Mouse (Mus musculus) lung, adult 18-20 months (tissue): ENCODE results near the gene Pon3.
A peak's percentile ranks its signal among the peaks of the same experiment; 100 is the strongest.
"Not testable (repeated sequence)": the region's sequence is repeated elsewhere in the genome, so short reads cannot be mapped to it uniquely, and the experiment has no call there.

Experiments used
- DNase-seq, 2 experiments: peaks; one replicate each; pipeline ENCODE4 v3.0.0; 2022; ENCODE audit warnings: mixed read lengths in 2 of 2

Gene Pon3

DNA sequence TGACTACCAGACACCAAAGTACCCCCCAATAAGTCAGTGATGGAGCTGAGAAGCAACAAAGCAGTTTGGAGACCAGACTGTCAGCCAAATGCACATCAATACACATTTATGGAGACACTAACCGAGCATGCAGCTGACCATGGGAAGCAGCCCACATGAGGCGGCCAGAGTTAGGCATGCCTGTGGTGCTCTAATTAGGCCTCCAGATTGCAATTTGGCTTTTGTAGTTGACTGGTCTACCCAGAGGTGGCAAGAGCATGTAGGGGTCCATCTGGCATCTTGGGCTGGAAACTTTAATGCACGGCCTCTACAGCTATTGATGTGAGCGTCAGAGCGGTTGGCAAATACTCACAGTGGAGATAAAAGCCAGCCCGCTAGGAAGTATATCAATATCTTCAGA, 10.2 kb downstream of the Pon3 start:
- no peak for DNase-seq

DNA sequence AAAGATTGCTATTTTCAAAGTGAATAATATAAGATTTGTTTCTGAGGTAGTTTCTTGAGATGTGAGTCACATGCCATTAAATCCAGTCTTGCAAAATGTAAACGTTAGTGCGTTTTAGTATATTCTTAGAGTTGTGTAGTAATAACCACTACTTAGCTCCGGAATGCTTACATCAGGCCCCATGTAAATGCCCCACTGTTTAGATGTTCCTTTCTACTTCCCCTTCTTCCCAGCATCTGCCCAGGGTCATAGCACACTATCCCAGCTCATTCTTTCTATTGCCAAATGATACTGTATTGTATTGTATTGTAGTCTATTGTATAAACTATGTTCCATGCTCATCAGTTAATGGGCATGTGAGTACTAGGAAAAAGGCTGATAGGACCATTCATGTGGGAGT, 17.3 kb downstream of the Pon3 start:
- DNase-seq, result no peak

DNA sequence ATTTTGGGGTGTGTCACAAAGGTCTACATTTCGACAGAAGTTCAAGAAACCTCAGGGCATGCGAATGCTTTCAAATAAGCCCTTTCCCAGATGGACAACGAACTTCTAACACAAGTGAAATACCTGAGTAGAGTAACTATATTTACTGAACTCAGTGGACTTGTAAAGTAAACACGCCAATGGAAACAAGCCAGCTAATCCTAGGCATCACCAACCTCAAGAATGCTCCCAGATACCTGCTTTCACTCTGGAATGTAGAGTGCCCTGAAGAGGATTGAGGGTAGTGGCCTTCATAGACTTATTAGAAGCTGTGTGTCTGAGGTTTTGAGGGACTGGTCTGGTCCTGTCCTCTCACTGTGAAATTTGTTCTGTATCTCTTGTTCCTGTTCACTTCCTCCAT, 18.6 kb downstream of the Pon3 start:
- peak; percentile 35 to 72 for DNase-seq

DNA sequence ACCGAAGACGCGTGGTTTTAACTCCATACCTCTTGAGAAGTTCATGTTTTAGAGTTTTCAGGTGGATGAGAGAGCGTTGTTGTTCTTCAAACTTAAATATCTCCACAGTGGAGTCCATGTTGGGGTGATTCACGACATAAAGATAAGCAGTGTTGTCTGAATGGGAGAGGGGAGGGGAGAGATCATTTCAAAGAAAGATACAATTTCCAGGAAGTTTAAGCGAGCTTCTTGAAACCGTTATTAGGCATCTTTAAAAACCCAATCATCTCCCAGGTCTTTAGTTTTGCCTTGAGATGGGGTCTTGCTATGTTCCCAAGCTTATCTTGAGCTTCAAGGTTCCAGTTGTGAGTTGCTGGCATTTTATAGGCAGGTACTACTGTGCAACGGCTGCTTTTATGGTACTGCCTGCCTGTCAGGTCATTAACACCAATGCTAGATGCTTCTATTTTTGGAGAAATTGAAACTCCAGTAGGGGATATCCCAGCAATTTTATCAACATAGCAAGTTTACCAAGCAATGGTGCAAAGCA, 19.2 kb downstream of the Pon3 start:
- DNase-seq, result no peak

DNA sequence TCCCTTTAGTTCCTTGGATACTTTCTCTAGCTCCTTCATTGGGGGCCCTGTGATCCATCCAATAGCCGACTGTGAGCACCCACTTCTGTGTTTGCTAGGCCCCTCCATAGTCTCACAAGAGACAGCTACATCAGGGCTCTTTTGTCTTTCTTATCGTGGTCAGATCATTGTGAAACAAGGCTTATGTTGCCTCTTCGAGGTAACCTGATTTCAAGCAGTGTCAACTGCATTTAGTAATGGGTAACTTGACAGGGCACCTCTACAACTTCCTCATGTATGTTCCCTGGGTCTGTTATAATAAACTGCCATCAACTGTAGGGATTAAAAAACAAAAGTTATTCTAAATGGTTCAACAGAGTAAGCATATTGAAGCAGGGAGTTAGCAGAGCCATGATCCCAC, 21.5 kb downstream of the Pon3 start:
- no peak for DNase-seq

DNA sequence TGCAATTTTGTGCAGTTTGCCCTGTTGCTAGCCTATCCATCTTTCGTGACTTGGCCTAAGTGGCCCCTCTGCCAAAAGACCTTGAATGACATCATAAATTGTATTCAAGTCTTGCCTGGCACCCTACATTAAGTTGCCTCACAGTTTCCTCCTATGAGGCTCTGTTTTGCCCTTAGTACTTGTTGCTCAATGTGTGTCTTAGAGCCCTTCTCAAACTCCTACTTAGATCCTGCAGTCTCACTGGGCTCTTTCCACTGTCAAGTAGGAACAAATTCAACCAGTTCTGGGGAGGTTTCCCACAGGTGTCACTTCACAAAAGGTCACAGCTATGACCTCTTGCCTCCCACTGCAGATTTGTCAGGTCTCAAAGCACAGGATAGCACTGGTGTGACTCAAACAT, 22.3 kb downstream of the Pon3 start:
- peak; percentile 34 to 67 for DNase-seq

DNA sequence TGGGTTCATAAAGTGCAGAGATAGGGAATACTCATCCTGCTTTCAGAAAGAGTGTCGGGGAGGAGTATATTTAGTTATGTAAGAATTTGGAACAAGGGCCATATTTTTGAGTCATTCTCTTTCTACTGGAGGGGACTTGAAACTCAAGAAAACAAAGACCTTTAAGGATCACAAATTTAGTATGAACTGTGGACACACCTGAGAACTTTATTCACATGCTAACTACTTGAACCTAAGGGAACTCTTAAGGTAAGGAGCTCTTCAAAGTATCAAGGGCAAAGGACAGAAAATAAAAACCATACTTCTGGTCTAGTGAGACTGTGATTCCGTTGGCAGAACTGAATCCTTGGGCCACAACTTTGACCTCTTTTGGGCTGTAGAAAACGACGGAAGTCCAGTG, 24.1 kb downstream of the Pon3 start:
- DNase-seq, result no peak

DNA sequence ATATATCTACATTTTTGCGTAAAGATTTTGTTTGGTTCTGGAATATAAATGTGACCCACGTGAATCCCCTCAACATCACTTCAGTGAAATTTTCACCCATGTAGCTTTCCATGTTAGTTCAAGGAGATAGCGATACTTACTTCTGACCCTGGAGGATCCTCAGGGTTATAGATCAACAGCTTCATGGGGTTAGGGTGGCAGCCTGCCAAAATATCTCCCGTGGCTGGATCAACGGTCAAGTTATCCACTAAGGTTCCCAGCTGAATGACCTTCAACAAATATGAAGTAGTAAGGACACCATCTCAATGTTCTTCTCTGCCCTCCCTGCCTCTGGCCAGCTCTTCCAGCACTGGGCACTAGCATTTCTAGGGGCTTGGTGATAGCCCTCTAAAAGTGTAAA, 25.8 kb downstream of the Pon3 start:
- no peak for DNase-seq

DNA sequence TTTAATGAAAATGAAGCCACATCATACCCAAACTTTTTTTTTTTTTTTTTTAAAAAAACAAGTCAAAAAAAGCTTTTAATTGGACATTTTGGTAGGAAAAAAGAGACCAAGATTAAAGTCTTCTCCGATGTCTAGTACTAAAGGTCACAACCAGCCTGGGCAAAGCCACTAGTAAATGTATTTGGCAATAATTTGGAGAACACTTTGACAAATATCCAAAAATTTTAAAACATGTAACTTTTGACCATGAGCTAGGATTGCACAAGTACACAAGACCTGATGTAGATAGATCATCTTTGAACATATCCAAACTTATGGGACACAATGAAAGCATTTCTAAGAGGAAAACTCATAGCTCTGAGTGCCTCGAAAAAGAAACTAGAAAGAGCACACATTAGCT, 32.5 kb downstream of the Pon3 start:
- not testable (repeated sequence) for DNase-seq

DNA sequence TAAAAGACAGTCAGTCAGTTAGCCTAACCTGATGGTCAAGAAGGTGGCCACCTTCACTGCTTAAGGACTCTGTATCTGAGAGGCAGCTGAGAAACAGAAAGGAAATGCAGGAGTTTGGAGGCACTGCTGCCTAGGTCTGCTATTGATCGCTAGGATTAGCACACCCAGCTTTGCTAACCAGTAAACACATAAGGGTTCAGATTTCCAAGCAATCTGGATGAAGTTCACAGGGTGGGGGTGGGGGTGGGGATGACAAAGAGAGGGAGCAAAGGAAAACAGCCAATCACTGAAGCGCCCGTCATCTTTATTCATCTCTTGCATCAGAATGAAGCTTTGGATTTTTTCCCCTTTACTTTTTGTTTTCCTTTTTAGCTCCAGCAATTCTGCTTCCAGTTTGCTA, 34.0 kb downstream of the Pon3 start:
- DNase-seq, result no peak

DNA sequence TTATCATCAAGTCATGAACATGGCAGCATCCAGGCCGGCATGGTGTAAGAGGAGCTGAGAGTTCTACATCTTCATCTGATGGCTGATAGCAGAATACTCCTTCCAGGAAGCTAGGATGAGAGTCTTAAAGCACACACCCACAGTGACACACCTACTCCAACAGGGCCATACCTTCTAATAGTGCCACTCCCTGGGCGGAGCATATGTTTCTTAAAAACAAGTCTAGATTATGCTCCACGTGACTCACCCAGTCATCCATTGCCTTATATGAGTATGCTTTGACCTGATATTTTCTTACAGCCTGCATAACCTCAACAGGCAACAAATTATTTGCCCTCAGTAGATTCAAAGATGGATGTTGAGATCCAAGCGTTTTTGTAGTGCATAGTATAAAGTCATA, 37.9 kb downstream of the Pon3 start:
- no peak for DNase-seq

DNA sequence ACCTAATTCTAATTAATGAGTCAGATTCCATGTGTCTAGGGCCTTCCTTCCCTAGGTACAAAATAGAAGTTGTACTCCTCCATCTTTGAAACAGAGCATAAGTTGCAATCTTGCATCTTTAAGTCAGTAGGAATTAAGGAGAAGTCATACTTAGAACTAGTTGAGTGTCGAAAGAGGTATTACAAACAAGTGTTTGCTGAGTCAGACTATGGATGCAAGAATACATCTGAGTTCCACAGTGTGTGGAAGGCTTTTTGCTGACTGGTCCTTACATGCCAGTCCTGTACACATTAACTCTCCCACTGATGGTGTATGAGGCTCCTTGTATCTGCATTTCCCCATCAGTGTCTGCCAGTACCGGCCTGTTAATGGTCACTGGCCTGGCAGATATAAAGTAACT, 48.3 kb downstream of the Pon3 start:
- DNase-seq, result no peak

DNA sequence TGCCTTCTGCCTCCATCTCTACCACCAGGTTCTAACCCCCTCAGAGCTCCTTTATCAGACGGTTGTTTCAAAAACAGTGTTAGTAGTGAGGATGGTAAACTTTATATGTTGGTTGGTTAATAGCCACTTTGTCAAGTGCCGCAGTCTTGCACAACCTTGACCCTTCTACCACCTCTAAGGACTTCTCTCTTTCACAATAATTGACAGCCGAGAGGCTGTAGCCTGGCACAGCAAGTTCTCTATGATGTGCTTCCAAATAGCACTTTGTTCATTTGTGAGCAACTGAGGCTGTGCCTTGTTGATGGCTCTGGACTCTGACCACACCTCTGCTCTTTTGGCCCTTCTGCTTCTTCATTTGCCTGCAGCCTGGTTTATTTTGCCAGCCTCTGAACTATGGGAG, 56.2 kb downstream of the Pon3 start:
- DNase-seq, result peak; percentile 70 to 75

DNA sequence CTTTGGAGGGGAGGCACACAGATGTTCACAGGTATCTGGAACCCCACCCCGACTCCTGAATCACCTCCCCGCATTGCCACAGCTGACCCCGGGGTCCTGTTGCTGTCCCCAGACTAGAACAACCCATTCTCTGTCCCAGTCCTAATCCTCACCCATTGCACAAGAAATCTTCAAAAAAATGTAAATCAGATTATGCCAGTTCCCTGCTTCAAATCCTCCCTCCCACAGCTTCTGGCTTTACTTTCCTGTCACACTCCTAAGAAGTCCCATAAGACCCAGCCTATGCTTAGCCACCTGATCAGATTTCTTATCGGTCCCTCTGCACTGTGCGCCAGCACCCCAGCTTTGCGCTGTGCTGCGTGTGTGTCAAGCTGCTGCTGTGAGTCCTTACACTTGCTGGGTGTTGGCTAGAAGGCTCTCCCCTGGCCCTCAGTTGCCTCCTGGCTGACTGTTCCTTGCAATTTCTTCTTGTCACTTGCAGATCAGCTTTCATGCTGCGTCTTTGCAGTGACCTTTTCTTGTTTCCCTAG, 56.6 kb downstream of the Pon3 start:
- DNase-seq, result no peak

DNA sequence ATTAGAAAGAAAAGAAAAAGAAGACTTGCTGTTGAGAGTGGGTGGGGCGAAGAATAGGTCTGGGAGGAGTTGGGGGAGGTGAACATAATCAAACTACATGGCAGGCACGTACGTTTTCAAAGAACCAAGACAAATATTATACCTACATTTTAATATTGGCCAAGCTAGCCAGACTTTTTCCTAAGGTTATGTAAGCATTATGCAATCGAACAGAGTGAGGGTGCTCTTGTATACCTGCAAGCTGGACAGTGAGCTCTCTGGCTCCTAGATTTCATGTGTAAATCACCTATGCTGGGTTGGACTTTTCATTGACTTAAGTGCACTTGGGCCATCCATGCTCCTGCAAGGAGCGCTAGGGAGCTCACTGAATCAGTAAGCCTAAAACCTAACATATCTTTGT, 57.5 kb downstream of the Pon3 start:
- peak in 1 of 2 experiments; percentile 44 for DNase-seq

DNA sequence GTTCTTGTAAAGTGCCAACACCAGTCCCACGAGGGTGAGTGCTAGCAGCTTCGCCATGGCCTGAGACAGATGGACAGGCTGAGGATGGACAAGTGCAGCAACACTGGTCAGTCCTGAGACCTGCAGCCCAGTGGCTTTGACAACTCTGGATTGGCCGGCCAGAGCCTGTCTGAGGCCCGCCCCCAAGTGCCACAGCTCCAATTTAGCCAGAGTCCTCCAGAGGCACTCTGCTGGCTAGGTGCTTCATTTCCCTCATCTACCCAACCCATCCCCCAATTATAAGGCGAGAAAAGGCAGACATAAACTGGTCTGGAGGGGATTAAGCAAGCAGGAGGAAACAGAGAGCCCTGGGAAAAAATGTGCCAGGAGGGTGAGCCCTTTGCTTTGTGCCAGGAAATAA, 62.4 kb downstream of the Pon3 start, which contains the start of gene Pon1:
Gene Pon1, minus strand, starts transcription at position 254 of the 400 bp plus-strand sequence.
- DNase-seq, result peak; percentile 56 to 66

DNA sequence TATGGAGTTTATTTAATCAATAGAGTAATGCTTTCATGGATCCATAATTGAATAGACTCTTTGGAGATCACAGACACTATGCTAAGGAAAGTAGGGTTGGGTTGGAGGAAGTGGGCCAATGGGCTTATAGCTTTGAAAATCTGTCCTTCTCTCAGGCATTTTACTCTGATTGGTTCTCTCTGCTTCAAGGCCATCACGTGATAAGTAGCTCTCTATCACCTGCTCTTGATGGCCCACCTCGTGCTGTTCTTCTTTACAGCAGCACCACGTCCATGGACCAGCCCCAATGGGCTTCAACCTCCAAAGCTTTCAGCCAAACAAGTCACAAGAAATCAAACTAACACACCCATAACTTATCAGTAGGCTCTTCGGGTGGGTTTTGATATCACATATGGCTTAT, 65.3 kb downstream of the Pon3 start:
- DNase-seq, result no peak

DNA sequence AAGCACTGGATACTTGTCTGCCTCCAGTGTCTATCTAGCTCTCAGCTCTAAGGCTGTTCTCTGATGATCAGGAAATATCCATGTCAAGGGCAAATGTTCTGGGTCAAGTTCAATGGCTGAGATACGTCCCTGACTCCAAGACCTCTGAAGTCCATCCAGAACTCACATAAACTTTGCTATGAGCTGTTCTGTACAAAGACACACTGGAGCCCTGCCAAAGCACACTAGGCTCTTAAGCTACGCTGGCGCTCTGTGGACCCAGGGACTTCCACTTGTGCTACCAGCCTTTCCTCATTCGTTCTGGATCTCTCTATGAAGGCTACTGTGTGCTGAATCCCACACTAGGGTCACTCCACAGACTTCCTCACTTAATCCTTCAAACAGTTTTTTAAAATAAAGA, 66.6 kb downstream of the Pon3 start:
- DNase-seq, result peak; percentile 70 to 83

DNA sequence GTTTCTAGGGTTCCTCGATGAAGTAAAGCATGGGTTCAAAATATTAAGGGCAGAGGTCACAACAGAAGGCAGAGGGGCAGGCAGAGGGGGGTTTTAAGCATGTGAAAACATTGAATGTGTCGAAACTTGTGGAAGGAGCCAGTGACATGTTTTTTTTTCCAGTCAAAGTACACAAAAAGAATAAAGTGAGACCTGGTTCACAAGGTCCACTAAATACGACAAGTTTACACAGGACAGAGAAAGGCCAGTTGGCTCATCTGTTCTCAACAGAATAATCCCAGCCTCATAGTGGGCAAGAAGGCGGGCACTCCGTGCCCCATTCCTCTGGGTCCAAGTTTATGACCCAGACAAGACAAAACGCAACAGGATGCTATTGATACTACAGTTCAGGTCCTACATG, 67.1 kb downstream of the Pon3 start:
- DNase-seq, result no peak

DNA sequence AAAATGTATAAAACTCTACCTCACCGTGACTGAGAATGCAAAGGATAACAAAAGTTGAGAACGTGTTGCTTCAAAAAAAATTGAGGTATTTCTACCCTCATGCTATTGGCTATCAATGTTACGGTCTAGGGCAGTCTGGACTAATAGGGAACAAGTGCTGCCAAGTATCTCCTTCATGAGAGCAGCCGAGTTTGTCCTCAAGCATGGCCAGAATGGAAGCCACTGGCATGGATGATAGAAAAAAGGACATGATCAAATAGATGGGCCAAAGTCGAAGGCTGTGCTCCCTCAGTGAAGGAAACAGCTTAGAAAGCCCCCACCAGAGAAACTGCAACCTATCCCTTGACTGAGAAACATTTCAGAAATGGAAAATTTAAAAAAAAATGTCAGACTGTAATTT, 68.0 kb downstream of the Pon3 start:
- no peak for DNase-seq

DNA sequence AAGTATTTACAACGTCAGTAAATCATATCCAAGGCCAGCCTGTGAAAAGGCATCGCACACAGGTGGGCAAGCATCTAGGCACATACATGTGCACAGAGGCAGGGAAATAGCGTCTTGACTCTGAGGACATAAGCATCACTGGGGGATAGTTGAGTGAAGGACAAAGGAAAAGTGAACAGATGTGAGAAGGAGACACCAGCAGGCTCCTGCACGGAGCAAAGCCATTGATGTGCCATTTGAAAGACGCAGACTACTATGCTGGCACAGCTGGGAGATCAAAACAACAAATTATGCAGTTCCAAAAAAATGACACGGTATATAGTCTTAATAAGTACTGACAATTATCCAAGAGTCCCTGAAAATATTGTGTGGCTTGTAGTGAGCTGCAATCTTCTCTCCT, 68.5 kb downstream of the Pon3 start:
- no peak for DNase-seq

DNA sequence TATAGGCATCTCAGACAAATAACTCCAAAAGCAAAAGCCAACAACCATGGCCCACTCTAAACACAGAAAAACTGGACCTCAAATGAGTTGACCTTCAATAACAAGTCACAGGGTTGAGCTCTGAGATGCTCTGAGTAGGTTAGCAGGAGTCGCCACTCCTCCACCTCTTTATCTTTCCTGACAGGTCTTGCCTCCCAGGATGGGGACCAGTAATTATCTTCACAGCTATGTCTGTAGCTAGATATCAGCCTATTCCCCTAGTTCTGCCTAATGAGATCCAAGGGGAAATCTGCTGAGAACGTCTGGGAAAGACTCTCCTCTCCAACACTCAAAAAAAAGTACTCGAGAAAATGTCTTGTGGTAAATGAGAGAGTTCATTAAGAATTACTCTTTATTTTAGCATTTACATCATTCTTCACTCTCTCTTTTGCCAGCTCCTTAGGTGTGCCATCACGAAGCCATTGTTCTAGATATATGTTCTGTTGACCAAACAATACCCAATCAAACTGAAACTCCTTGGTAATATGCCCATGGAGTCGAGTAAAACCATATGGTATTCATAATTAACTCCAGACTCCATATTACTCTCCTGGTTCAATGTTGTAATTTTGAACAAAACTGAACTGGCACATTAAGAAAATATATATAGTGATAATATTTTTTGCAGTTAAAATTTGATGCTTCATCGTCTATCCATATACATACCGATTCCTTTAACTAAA, 69.7 kb downstream of the Pon3 start:
- DNase-seq, result no peak

DNA sequence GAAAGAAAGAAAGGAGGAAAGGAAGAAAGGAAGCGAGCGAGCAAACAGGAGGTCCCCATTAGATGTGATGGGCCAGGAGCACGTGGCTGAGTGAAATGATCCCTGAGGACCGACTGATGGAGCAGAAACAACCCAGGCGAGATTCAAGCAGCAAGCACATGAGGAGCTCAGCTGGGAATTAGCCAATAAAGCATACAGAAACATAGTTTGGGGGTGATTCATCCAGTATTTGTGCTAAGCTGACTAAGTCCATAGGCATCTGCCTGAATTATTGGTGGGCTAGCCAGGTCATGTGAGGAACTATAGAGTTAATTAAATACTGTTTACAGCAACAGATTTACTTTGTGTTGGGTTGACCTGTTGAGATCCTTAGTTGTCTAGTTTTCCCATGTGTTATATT, 75.4 kb downstream of the Pon3 start:
- no peak for DNase-seq

DNA sequence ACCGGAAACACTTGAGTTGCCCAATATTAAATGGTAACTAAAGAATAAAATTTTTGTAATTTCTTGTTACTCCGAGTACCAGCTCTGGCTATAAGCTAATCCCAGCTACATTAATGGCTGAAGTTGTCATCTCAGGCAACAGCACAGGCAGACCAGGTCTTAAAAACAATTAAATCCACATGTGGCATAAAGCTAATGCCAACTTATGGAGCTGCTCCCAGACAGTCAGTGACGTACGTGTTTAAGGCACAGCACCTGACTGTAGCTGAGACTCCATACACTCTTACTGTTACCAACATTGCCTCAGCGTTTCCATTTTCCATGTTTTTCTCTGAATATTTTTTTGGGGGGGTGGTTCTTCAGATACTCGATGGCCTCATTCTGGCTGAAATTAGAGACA, 76.9 kb downstream of the Pon3 start:
- DNase-seq, result no peak
